Mouse (Mus musculus) adrenal gland, adult 18-20 months (tissue): ENCODE measurements at regions not wholly inside any gene's neighbourhood (a gene's known extent, or its start where the extent isn't known, plus 50 kb on each side); places are given as distances from the start of the nearest gene placed in this dataset.
A peak's percentile ranks its signal among the peaks of the same experiment; 100 is the strongest.

ENCODE experiments used
- DNase-seq, 2 experiments: peaks; one replicate each; pipeline ENCODE4 v3.0.0; 2021 to 2022; ENCODE audit warnings: low spot score in 2 of 2

- no peak for DNase-seq
These were observed 281.2 kb downstream of the Cd47 start for GRCm38 (mm10) chr16:50081511-50081910.

GRCm38 (mm10) chr16:50092318-50092717 lies 292.0 kb downstream of the Cd47 start:
- DNase-seq, result no peak

DNA sequence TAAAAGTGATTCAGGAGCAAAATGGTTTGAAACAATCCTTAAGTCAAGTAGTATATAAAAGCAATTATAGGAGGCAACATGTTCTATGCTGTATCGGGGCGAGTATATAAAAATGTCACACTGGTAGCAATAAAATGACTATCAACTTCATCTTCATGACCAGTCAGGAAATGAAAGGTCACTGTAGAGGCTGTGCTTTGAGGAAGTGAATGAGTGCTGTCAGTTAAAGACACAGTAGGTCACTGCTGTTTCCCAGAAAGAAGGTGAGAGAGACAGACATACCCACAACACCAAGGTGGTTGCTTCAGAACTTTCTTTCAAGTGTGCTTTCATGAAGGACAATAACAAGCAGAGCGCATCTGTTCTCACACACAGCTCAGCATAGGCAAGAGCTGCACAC lies 292.4 kb downstream of the Cd47 start:
- DNase-seq, result no peak

DNA sequence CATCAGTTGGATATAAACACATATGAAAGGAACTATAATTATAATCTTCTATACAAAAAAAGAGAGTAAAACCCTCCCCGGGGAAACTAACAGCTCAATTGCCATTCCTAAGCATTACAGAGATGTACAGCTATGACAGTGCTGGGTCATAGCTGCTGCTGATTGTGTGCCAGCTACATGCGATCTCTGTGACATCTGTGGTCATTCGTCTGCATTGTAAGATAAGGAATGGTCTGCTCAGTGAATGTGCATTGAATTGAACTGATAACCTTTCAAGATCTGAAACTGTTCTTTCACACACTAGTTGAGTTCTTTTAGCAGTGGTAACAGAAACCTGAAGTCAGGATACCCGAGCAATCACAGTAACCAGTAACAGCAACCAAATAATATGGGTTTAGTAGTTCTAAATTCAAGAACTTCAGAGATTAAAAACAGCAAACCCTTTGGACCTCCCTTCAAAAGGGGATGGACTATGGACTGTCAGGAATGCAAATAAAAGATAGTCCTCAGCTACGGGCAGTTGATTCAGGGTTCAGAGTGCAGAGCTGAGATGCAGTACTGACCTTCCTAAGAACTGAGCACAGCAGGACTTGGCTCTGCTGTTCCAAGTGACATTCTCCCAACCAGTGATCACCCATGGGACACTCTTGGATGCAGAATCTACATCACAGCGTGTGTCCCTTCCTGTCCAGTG lies 295.7 kb downstream of the Cd47 start:
- DNase-seq, result no peak

GRCm38 (mm10) chr16:50096563-50096962 lies 296.2 kb downstream of the Cd47 start:
- no peak for DNase-seq

DNA sequence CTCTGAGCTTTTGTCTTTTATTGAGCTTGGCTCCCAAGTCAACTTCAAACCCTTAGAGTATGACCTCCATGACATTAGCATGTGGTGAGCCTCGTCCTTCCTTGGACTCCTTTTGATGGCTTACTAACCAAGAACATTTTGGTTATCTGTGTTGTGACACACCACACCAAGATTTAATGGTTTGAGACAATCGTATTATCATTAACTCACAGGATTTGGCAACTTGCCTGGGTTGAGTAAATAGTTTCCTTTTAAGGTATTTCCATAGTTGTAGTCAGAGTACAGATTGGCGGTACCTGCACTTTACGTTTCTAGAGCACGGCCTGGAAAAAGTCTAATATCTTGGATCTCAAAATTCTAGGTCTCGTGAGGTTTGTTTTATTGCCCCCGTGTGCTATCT lies 303.0 kb downstream of the Cd47 start:
- DNase-seq, result no peak

GRCm38 (mm10) chr16:50118150-50118549 lies 314.0 kb downstream of the Bbx start:
- DNase-seq, result peak; percentile 5 to 24

GRCm38 (mm10) chr16:50122460-50122859 lies 309.7 kb downstream of the Bbx start:
- no peak for DNase-seq

DNA sequence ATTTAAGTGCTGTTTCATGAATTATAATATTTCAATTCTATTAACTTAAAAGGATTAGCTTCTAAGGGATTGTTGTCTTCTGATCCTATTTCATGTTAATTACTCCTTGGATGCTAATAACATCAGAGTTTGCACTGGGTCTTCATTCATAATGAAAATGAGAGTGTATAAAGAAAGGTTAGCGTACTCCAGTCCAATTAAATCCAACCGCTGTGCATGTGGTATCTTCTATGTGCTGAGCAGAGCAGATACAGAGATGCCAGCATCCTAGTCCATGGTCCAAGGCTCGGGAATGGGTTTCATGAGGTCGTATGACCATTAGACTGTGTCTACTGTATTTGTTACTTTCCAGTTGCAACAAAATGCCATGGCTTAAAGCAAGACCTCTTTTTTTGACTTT lies 307.5 kb downstream of the Bbx start:
- no peak for DNase-seq

GRCm38 (mm10) chr16:50125564-50125963 lies 306.6 kb downstream of the Bbx start:
- no peak for DNase-seq

- no peak for DNase-seq
These were observed 300.8 kb downstream of the Bbx start for GRCm38 (mm10) chr16:50131406-50131805.
